Mouse (Mus musculus) urinary bladder, postnatal 25 days (tissue): Measurements from ENCODE around the gene Cntnap1.

Experiments used
- DNase-seq: peaks from one replicate; pipeline ENCODE4 v3.0.0; 2022; ENCODE audit warnings: low spot score

Cntnap1 gene

GRCm38 (mm10) chr11:101220853-101221252 lies 50.5 kb downstream of the Cntnap1 start:
- DNase-seq: no peak

- DNase-seq: no peak
Measured at GRCm38 (mm10) chr11:101221306-101221986, 51.1 kb downstream of the Cntnap1 start.

- no peak for DNase-seq
Measured at GRCm38 (mm10) chr11:101224337-101224736, 54.0 kb downstream of the Cntnap1 start.

- DNase-seq: no peak
Measured at GRCm38 (mm10) chr11:101225331-101226064, 55.2 kb downstream of the Cntnap1 start.

- peak; percentile 93 for DNase-seq
Measured at GRCm38 (mm10) chr11:101226065-101226701, 55.9 kb downstream of the Cntnap1 start, which contains the start of gene Ezh1. Gene Ezh1 (minus strand): TSS chr11:101226463.

- DNase-seq: no peak
Measured at GRCm38 (mm10) chr11:101229361-101229900, 59.1 kb downstream of the Cntnap1 start.

GRCm38 (mm10) chr11:101230061-101230511 lies 59.8 kb downstream of the Cntnap1 start:
- DNase-seq: no peak

- no peak for DNase-seq
Measured at GRCm38 (mm10) chr11:101230526-101230925, 60.2 kb downstream of the Cntnap1 start.

- no peak for DNase-seq
Measured at GRCm38 (mm10) chr11:101230991-101231871, 60.9 kb downstream of the Cntnap1 start.

- DNase-seq: no peak
Measured at GRCm38 (mm10) chr11:101232010-101232839, 61.9 kb downstream of the Cntnap1 start.

GRCm38 (mm10) chr11:101233240-101233639 lies 62.9 kb downstream of the Cntnap1 start:
- DNase-seq: no peak

GRCm38 (mm10) chr11:101234124-101234523 lies 63.8 kb downstream of the Cntnap1 start:
- no peak for DNase-seq

- DNase-seq: no peak
Measured at GRCm38 (mm10) chr11:101235429-101235828, 65.1 kb downstream of the Cntnap1 start.

GRCm38 (mm10) chr11:101236782-101237181 lies 66.5 kb downstream of the Cntnap1 start:
- no peak for DNase-seq

- DNase-seq: no peak
Measured at GRCm38 (mm10) chr11:101238071-101238647, 67.8 kb downstream of the Cntnap1 start.
